16 mouse cellular contexts compared by ENCODE assay signal in the genomic region with DNA sequence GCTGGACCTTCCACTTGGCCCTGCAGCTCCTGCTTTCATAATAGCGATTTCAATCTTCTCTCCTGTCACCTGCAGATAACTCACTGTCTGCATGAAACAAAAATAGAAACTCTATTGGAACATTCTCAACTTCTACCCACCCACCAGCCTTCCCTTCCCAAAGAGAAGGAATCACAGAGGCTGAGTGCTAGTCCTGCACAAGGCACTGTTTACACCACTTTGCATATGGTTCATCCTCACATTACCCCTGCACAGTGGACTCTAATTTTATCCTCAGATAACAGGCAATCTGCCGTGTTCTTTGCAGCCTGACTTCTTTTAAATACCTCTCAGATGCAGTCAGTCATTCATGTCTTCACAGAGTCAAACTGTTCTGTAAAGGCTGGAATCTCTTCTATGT.
DNase-seq lines count a peak whose midpoint lies in the region.
"Had no signal": no experiment of that assay in that cellular context is flagged by ENCODE, and none has a peak within 500 bp of the region (broad histone marks: within the 10 kb centered on the region; RNA-seq: fewer than 3 reads in every experiment).

No protein-coding gene starts in this region.

- peak; percentile 20 to 36 for DNase-seq in frontal cortex, adult 2 months (ENCODE audit: extremely low spot score in 1 of 2, low spot score in 1 of 2)
- DNase-seq in frontal cortex, postnatal 25 days (ENCODE audit: low spot score in 2 of 2) = no peak
- peak; percentile 5 to 33 for DNase-seq in left cerebral cortex, adult 9 months (ENCODE audit: low spot score in 2 of 2)
- no peak for DNase-seq in left cerebral cortex, adult 11 months (ENCODE audit: low spot score)
- DNase-seq in right cerebral cortex, adult 18-20 months = peak; percentile 14
- DNase-seq in right cerebral cortex, postnatal 14 days = no peak
- DNase-seq in telencephalon, adult 2 months (ENCODE audit: low read depth, low spot score) = peak; percentile 60
- no peak for DNase-seq in layer of hippocampus, adult 9-11 months
- DNase-seq: adrenal gland, adult 2 months; adrenal gland, postnatal 10 days; adrenal gland, postnatal 25 days; cerebellum, adult 11-12 months; cerebellum, adult 2 months; cerebellum, adult 9-10 months; cerebellum, postnatal 10 days; cerebellum, postnatal 25 days had no signal

Comparison
In these comparisons a context has a peak if more than half of its experiments do, and no peak if none do; other contexts are left out.
1. DNase-seq: peak in frontal cortex, adult 2 months (2 of 2), left cerebral cortex, adult 9 months (2 of 2), right cerebral cortex, adult 18-20 months (single experiment) and telencephalon, adult 2 months (single experiment); none in frontal cortex, postnatal 25 days (0 of 2), left cerebral cortex, adult 11 months (single experiment), right cerebral cortex, postnatal 14 days (single experiment) and layer of hippocampus, adult 9-11 months (single experiment).